Mouse (Mus musculus) intestine, embryonic 14.5 days (tissue): ENCODE results near the gene Rfxap. TPM values are rescaled to one million over a fixed set of nuclear protein-coding genes. Genes with fewer than 3 reads are reported as not detected.

Experiments used
- polyA plus RNA-seq: library from polyadenylated mRNA; unstranded; fragments of >200 nt; fragmentation: Nextera tagmentation; extraction: Ambion mirVana; gene quantifications from 2 replicates; pipeline ENCODE4 v1.2.1, GENCODE M21; 2014

Gene Rfxap
- polyA plus RNA-seq, 1 experiment from 2014 or later = 43.7 TPM

Other genes with a start within 250 kb of the Rfxap start
- 100 and 107 TPM in 2 replicates for gene Supt20, start 115.0 kb downstream of the Rfxap start, polyA plus RNA-seq
- 1.5 and 2.4 TPM in 2 replicates for gene Gm21958, start 93.4 kb downstream of the Rfxap start, polyA plus RNA-seq
- 134 and 141 TPM in 2 replicates for gene Exosc8, start 72.4 kb downstream of the Rfxap start, polyA plus RNA-seq
- gene Alg5, start 72.3 kb downstream of the Rfxap start, polyA plus RNA-seq = 57.0 and 58.3 TPM in 2 replicates
- gene Smad9, start 52.2 kb downstream of the Rfxap start, polyA plus RNA-seq = 3.7 TPM in 2 replicates
- gene Sertm1, start 108.1 kb upstream of the Rfxap start, polyA plus RNA-seq = 0.15 and 0.20 TPM in 2 replicates
- 1.3 and 2.3 TPM in 2 replicates for gene Ccna1, start 247.7 kb upstream of the Rfxap start, polyA plus RNA-seq